Mouse (Mus musculus): ENCODE results near the gene Fsip1. TPM values are rescaled to one million over a fixed set of nuclear protein-coding genes. Genes with fewer than 3 reads are reported as not detected.

Fsip1 gene
- total and polyA plus RNA-seq, 3 experiments, result 0.17 to 0.49 (median 0.47) TPM

DNA sequence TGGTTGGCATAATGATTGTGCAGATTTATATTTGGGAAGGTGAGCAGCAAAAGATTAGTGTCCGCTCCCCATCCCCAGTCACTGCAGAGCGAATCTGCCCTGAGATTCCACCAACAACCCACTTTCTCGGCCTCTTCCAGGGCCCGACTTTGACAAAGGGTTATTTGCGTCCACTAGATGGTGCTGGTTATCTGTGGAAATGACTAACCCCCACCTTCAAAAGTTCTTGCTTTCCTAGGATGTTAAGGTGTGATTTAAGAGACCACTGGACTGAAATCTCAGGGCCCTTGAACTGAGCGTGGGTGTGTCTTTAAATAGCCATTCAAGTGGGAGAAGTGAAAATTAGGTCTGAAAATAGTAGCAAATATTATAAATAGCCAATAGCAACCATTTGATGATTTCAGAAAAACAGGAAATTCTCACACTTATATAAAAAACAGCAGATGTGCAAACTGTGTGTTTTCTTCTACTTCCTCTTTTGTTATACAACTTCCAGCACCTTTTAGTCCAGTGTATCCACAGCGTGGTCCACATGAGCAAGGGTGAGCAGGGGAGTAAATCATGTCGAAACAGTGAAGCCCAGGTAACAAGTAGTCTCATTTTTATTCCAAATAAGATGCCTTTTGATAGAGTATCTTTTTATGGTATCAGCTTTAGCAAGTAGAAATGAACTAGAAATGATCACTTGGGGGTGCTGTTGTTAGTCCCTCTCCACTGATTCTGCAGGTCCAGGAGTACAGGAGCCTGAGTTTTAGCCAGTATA lies 6.6 kb upstream of the Fsip1 start:
- DNase-seq (ENCODE audit: extremely low read depth), result peak; percentile 78
- in situ Hi-C loops (cut with MboI; ENCODE audit: low pct_ligation_motif_present, low pct_unique_long_range_greater_than_20kb, low sequenced_read_pairs), result no loop called here
- Histone ChIP-seq H3K4me2 (ENCODE audit: insufficient read depth, low read depth, poor library complexity, severe bottlenecking) (peak overlapping the region; percentile 56), H3K27me3 (replicated peaks) (no peaks in the 10 kb centered on the region), H3K27ac (ENCODE audit: insufficient read depth, low read depth) (no peak overlapping the region), H3K4me3 (replicated peaks in 1 of 3; ENCODE audit: low read depth in 2 of 3, low read length in 2 of 3, poor library complexity in 1 of 3) (no peak overlapping the region), H3K9ac (ENCODE audit: insufficient read depth, low read depth) (no peak overlapping the region), H3K79me2 (replicated peaks; ENCODE audit: control insufficient read depth, extremely low read depth, insufficient read depth, poor library complexity, severe bottlenecking) (no peaks in the 10 kb centered on the region), H3K36me3 (replicated peaks in 1 of 2; ENCODE audit: control insufficient read depth in 1 of 2, insufficient read depth in 1 of 2, low read length in 1 of 2) (no peaks in the 10 kb centered on the region), H3K4me1 (ENCODE audit: control insufficient read depth in 1 of 2, insufficient read depth in 2 of 2) (peaks cover 2 to 30% of the 10 kb centered on the region in 2 experiments; a peak in 2 of 4 replicates), H3K9me3 (replicated peaks; ENCODE audit: low read length) (peaks cover 2% of the 10 kb centered on the region)
- TF ChIP-seq MEF2A (IDR thresholded peaks at IDR 0.05; ENCODE audit: borderline replicate concordance, low read depth, low read length) (0 out of 2 replicates have a peak, but pooled peaks have one; percentile 21), MAZ (IDR thresholded peaks at IDR 0.05; ENCODE audit: low read depth, low read length) (peak; percentile 67; the same call in 1 of the 2 replicates), ZKSCAN1 (IDR thresholded peaks at IDR 0.05; ENCODE audit: borderline replicate concordance, low read depth, low read length) (no peak), POLR2A (IDR thresholded peaks at IDR 0.05; ENCODE audit: low read depth, low read length) (no peak), TBP (conservative IDR thresholded peaks at IDR 0.05; ENCODE audit: low read depth, low read length) (no peak), GABPA (IDR thresholded peaks at IDR 0.05; ENCODE audit: insufficient replicate concordance, low read depth, low read length) (no peak), CHD1 (IDR thresholded peaks at IDR 0.05; ENCODE audit: low read depth, low read length) (no peak), CTCF (conservative IDR thresholded peaks at IDR 0.05 in 1 of 2, IDR thresholded peaks at IDR 0.05 in 1 of 2; ENCODE audit: low read depth in 2 of 2, low read length in 2 of 2) (peak; percentile 11 to 93; a peak in 2 of 4 replicates), E2F4 (IDR thresholded peaks at IDR 0.05; ENCODE audit: insufficient replicate concordance, low read depth, low read length) (no peak), MAFK (IDR thresholded peaks at IDR 0.05; ENCODE audit: insufficient replicate concordance, low read length) (no peak), ETS1 (conservative IDR thresholded peaks at IDR 0.05; ENCODE audit: low read depth, low read length) (no peak), USF1 (IDR thresholded peaks at IDR 0.05; ENCODE audit: low read depth, low read length) (no peak), HCFC1 (IDR thresholded peaks at IDR 0.05; ENCODE audit: low read depth, low read length) (0 out of 2 replicates have a peak, but pooled peaks have one; percentile 25), POLR2AphosphoS2 (IDR thresholded peaks at IDR 0.05; ENCODE audit: low read depth, low read length) (no peak), MXI1 (IDR thresholded peaks at IDR 0.05; ENCODE audit: low read depth, low read length) (no peak; the same call in 1 of the 2 replicates), RAD21 (IDR thresholded peaks at IDR 0.05; ENCODE audit: low read depth, low read length) (peak; percentile 96), CHD2 (IDR thresholded peaks at IDR 0.05; ENCODE audit: low read length) (no peak), PAX5 (IDR thresholded peaks at IDR 0.05; ENCODE audit: low read length) (no peak), MAX (IDR thresholded peaks at IDR 0.05; ENCODE audit: low read length) (no peak), NRF1 (IDR thresholded peaks at IDR 0.05; ENCODE audit: low read depth, low read length) (0 out of 2 replicates have a peak, but pooled peaks have one; percentile 31), NELFE (IDR thresholded peaks at IDR 0.05; ENCODE audit: low read depth, low read length) (no peak), SMC3 (IDR thresholded peaks at IDR 0.05; ENCODE audit: low read depth, low read length) (peak; percentile 92), ZMIZ1 (IDR thresholded peaks at IDR 0.05; ENCODE audit: low read depth, low read length) (no peak), SIN3A (IDR thresholded peaks at IDR 0.05; ENCODE audit: low read length) (peak; percentile 27; the same call in 1 of the 2 replicates), EP300 (IDR thresholded peaks at IDR 0.05; ENCODE audit: low read length) (peak; percentile 7; the same call in 1 of the 2 replicates), TCF12 (IDR thresholded peaks at IDR 0.05; ENCODE audit: low read depth, low read length) (no peak), ZC3H11A (IDR thresholded peaks at IDR 0.05; ENCODE audit: low read depth, low read length) (peak; percentile 69), JUN (IDR thresholded peaks at IDR 0.05; ENCODE audit: insufficient read depth, low read depth, low read length) (no peak), IRF4 (IDR thresholded peaks at IDR 0.05; ENCODE audit: low read depth, low read length) (peak; percentile 40; the same call in 1 of the 2 replicates), MYC (IDR thresholded peaks at IDR 0.05; ENCODE audit: low read depth, low read length) (no peak), UBTF (IDR thresholded peaks at IDR 0.05; ENCODE audit: low read depth, low read length) (no peak), ELF1 (IDR thresholded peaks at IDR 0.05; ENCODE audit: low read depth, low read length) (0 out of 2 replicates have a peak, but pooled peaks have one; percentile 9), ZNF384 (IDR thresholded peaks at IDR 0.05; ENCODE audit: low read depth, low read length) (0 out of 2 replicates have a peak, but pooled peaks have one; percentile 10), JUND (conservative IDR thresholded peaks at IDR 0.05; ENCODE audit: low read depth, low read length) (peak; percentile 54; the same call in 1 of the 2 replicates), RCOR1 (conservative IDR thresholded peaks at IDR 0.05; ENCODE audit: low read depth, low read length) (peak; percentile 46; the same call in 1 of the 2 replicates), KAT2A (IDR thresholded peaks at IDR 0.05; ENCODE audit: insufficient replicate concordance, low read length) (no peak), BHLHE40 (IDR thresholded peaks at IDR 0.05; ENCODE audit: low read depth, low read length) (no peak), USF2 (conservative IDR thresholded peaks at IDR 0.05; ENCODE audit: low read depth, low read length) (no peak)
- dilution Hi-C loops (cut with MboI; ENCODE audit: extremely low pct_ligation_motif_present, extremely low pct_unique_long_range_greater_than_20kb, low sequenced_read_pairs), result no loop called here

Data from CH12.LX (cell line).